Mouse (Mus musculus): Measurements from ENCODE around the gene Rgsl1. TPM values are rescaled to one million over a fixed set of nuclear protein-coding genes. Genes with fewer than 3 reads are reported as not detected.
"Not testable (repeated sequence)": the region's sequence is repeated elsewhere in the genome, so short reads cannot be mapped to it uniquely, and the experiment has no call there.

Gene Rgsl1
- not detected in 2 replicates for total RNA-seq (2015; ENCODE audit: low replicate concordance)
- total RNA-seq (2017; ENCODE audit: low replicate concordance): not detected in 2 replicates

GRCm38 (mm10) chr1:153844042-153844441 lies at the start of gene Rgsl1:
Gene Rgsl1 (minus strand): TSS chr1:153844142.
- ATAC-seq (replicated peaks; ENCODE audit: low FRiP score, poor library complexity, severe bottlenecking): no peak

- ATAC-seq (replicated peaks; ENCODE audit: low FRiP score, poor library complexity, severe bottlenecking): no peak
Observed at GRCm38 (mm10) chr1:153891442-153891841, 47.5 kb upstream of the Rgsl1 start, which contains the start of gene Teddm1a. Gene Teddm1a (plus strand): TSS chr1:153891742.

- no peak for ATAC-seq (replicated peaks; ENCODE audit: low FRiP score, poor library complexity, severe bottlenecking)
Observed at GRCm38 (mm10) chr1:153890121-153890520, 46.2 kb upstream of the Rgsl1 start.

- no peak for ATAC-seq (replicated peaks; ENCODE audit: low FRiP score, poor library complexity, severe bottlenecking)
Observed at GRCm38 (mm10) chr1:153886024-153886633, 42.2 kb upstream of the Rgsl1 start.

GRCm38 (mm10) chr1:153880391-153880790 lies 36.4 kb upstream of the Rgsl1 start:
- not testable (repeated sequence) for ATAC-seq (replicated peaks; ENCODE audit: low FRiP score, poor library complexity, severe bottlenecking)

GRCm38 (mm10) chr1:153874045-153874444 lies 30.1 kb upstream of the Rgsl1 start, which contains the start of gene Teddm1b:
Gene Teddm1b (plus strand): TSS chr1:153874345.
- ATAC-seq (replicated peaks; ENCODE audit: low FRiP score, poor library complexity, severe bottlenecking): no peak

- no peak for ATAC-seq (replicated peaks; ENCODE audit: low FRiP score, poor library complexity, severe bottlenecking)
Observed at GRCm38 (mm10) chr1:153855946-153856345, 12.0 kb upstream of the Rgsl1 start.

- ATAC-seq (replicated peaks; ENCODE audit: low FRiP score, poor library complexity, severe bottlenecking): not testable (repeated sequence)
Observed at GRCm38 (mm10) chr1:153852696-153853095, 8.8 kb upstream of the Rgsl1 start.

GRCm38 (mm10) chr1:153846867-153847266 lies 2.9 kb upstream of the Rgsl1 start:
- ATAC-seq (replicated peaks; ENCODE audit: low FRiP score, poor library complexity, severe bottlenecking): peak; percentile 61

- ATAC-seq (replicated peaks; ENCODE audit: low FRiP score, poor library complexity, severe bottlenecking): no peak
Observed at GRCm38 (mm10) chr1:153846420-153846819, 2.5 kb upstream of the Rgsl1 start.

GRCm38 (mm10) chr1:153842121-153842740 lies 1.7 kb downstream of the Rgsl1 start:
- no peak for ATAC-seq (replicated peaks; ENCODE audit: low FRiP score, poor library complexity, severe bottlenecking)

GRCm38 (mm10) chr1:153836036-153836435 lies 7.9 kb downstream of the Rgsl1 start:
- ATAC-seq (replicated peaks; ENCODE audit: low FRiP score, poor library complexity, severe bottlenecking): no peak

- no peak for ATAC-seq (replicated peaks; ENCODE audit: low FRiP score, poor library complexity, severe bottlenecking)
Observed at GRCm38 (mm10) chr1:153830746-153831145, 13.2 kb downstream of the Rgsl1 start.

- no peak for ATAC-seq (replicated peaks; ENCODE audit: low FRiP score, poor library complexity, severe bottlenecking)
Observed at GRCm38 (mm10) chr1:153820216-153820615, 23.7 kb downstream of the Rgsl1 start.

GRCm38 (mm10) chr1:153814278-153814677 lies 29.7 kb downstream of the Rgsl1 start:
- no peak for ATAC-seq (replicated peaks; ENCODE audit: low FRiP score, poor library complexity, severe bottlenecking)

- peak; percentile 49; the same call in 1 of the 2 replicates for ATAC-seq (replicated peaks; ENCODE audit: low FRiP score, poor library complexity, severe bottlenecking)
Observed at GRCm38 (mm10) chr1:153807390-153807993, 36.5 kb downstream of the Rgsl1 start.

- no peak for ATAC-seq (replicated peaks; ENCODE audit: low FRiP score, poor library complexity, severe bottlenecking)
Observed at GRCm38 (mm10) chr1:153803530-153803929, 40.4 kb downstream of the Rgsl1 start.

GRCm38 (mm10) chr1:153802691-153803090 lies 41.3 kb downstream of the Rgsl1 start:
- no peak for ATAC-seq (replicated peaks; ENCODE audit: low FRiP score, poor library complexity, severe bottlenecking)

GRCm38 (mm10) chr1:153794241-153794640 lies 49.7 kb downstream of the Rgsl1 start:
- no peak for ATAC-seq (replicated peaks; ENCODE audit: low FRiP score, poor library complexity, severe bottlenecking)

- ATAC-seq (replicated peaks; ENCODE audit: low FRiP score, poor library complexity, severe bottlenecking): no peak
Observed at GRCm38 (mm10) chr1:153790708-153791107, 53.2 kb downstream of the Rgsl1 start.

- ATAC-seq (replicated peaks; ENCODE audit: low FRiP score, poor library complexity, severe bottlenecking): no peak
Observed at GRCm38 (mm10) chr1:153785608-153786007, 58.3 kb downstream of the Rgsl1 start.
